Mouse (Mus musculus): Measurements from ENCODE around the gene Pdf.
"Not testable (repeated sequence)": the region's sequence is repeated elsewhere in the genome, so short reads cannot be mapped to it uniquely, and the experiment has no call there.

Pdf gene

DNA sequence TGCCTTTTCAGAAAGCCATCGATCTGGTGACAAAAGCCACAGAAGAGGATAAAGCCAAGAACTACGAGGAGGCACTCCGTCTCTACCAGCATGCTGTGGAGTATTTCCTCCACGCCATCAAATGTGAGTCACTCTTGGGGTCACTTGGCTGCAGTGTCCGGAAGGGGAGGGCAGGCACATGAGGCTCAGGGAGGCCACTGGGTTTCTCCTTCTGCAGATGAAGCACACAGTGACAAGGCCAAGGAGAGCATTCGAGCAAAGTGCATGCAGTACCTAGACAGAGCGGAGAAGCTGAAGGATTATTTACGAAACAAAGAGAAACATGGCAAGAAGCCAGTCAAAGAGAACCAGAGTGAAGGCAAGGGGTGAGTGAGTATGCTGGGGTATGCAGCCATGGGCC lies 11.8 kb downstream of the Pdf start:
- DNase-seq (ENCODE audit: low read depth, low spot score), result no peak

DNA sequence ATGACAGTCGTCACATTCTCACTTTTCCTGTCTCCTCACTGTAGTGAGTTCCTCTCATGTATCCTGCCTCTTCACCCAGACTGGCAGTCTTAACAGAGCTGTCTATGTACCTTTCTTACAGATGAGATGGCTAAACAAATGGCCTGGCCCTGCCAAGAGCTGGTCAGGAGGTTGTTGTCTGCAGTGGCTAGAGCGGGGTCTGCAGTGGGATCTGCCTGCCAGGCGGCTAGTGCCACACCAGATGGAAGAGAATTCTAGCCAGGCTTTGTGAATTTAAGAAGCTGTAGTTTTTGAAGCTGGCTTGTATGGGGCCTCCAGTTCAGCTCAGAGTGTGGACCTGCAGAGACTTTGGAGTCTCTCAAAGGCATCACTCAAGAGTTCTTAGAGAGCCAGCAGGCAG lies 12.8 kb downstream of the Pdf start:
- DNase-seq (ENCODE audit: low read depth, low spot score), result no peak

GRCm38 (mm10) chr8:107033609-107034008 lies 14.8 kb downstream of the Pdf start:
- DNase-seq (ENCODE audit: low read depth, low spot score), result not testable (repeated sequence)

GRCm38 (mm10) chr8:107031577-107032090 lies 16.8 kb downstream of the Pdf start:
- no peak for DNase-seq (ENCODE audit: low read depth, low spot score)

DNA sequence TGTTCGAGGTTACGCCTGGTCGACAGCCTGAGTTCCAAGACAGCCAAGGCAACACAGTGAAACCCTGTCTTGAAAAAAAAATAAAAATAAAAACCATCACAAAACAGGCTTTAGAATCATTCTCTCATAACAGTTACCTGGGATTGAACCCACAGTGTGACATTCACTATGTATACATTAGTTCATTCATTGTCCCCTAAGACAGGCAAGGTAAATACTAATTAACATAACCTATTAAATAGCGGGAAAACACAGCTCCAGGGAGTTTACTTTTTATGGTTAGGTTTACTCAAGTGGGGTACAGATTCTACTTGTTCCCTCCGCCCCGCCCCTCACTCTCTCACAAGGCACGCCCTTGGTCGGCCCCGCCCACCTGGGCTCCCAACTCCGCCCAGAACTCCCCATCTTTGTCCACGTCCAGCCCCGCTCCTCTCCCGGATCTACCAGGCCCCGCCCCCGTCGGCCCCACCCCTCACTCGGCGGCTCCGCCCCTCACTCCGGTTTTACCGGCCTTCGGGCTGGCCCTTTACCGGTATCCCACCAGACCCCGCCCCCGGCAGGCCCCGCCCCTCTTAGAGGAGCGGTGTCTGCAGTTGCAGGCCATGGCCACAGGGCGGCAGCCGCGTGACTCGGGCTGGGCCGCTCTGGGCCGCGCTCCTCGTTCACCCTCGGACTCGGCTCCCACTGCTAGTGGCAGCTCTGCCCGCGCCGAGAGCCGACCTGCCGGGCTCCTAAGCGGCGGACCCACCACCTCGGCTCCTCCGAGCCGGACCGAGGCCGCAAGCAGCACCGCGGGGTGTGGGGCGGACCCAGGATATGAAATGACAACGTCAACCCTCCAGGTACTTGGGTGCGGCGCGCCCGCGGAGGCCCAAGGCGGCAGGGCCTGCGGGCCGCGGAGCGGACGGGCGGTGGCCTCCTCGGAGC lies 17.5 kb downstream of the Pdf start, which contains the start of gene Vps4a:
Gene Vps4a (plus strand): TSS at position 573 of the 927 bp plus-strand sequence.
- DNase-seq (ENCODE audit: low read depth, low spot score), result peak; percentile 72

GRCm38 (mm10) chr8:107030058-107030457 lies 18.4 kb downstream of the Pdf start:
- DNase-seq (ENCODE audit: low read depth, low spot score), result no peak

- DNase-seq (ENCODE audit: low read depth, low spot score), result no peak
Measured at GRCm38 (mm10) chr8:107029310-107029709, 19.1 kb downstream of the Pdf start.

- DNase-seq (ENCODE audit: low read depth, low spot score), result no peak
Measured at GRCm38 (mm10) chr8:107023479-107023878, 24.9 kb downstream of the Pdf start.

- no peak for DNase-seq (ENCODE audit: low read depth, low spot score)
Measured at GRCm38 (mm10) chr8:107014915-107015314, 33.5 kb downstream of the Pdf start.

DNA sequence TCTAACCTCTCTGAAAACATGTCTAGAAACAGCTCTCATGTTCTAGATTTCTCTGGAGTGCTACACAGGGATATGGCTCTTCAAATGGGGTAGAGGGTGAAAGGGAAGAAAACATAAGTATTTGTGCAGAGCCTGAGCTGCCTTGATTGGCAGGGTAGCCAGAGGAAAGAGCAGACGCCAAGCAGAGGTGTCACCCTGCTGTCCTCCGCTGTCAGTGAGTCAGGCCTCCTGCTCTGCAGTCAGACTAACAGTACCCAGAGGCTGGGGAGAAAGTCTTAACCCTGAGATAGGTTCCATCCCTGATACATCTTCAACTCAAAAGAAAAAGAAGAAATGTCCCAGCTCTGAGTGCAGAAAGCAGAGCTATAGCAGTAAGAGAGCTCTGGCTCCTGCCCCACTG lies 35.7 kb downstream of the Pdf start:
- no peak for DNase-seq (ENCODE audit: low read depth, low spot score)

DNA sequence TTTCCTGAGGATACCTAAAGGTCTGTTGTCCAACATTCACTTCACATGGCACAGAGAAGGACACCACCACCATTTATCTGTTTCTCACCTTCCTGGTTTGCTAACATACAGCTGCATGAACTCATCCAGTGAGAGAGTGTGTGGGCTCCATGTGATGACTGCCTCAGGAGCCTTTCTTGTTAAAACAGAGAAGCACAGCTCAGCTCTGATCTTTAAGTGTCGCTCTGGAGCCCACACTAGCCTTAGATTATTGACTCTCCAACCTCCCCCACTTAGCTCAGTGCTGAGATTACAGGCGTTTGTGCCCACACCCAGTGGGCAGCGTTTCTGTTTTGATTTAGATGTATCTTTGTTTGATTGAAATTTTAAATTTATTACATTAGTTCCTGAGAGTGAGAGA lies 40.6 kb downstream of the Pdf start:
- DNase-seq (ENCODE audit: low read depth, low spot score), result no peak

DNA sequence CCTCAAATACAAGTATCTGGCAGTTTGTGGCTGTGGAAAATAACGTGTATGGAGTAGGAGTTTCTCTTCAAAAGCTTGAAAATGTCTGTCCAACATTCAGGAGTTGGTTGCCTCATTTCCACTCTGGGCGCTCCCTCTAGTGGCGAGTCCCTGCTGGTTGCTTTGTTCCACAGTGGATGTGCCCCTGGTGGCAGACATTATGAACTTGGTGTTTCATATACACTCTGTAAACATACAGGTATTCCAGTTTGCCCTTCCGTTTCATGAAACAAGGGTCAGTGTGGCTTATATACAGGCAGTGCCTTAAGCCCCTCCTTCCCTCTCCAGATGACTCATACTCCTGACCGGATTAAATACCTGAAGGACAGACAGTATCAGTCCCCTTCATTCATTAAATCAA lies 45.9 kb downstream of the Pdf start:
- DNase-seq (ENCODE audit: low read depth, low spot score), result peak; percentile 69

DNA sequence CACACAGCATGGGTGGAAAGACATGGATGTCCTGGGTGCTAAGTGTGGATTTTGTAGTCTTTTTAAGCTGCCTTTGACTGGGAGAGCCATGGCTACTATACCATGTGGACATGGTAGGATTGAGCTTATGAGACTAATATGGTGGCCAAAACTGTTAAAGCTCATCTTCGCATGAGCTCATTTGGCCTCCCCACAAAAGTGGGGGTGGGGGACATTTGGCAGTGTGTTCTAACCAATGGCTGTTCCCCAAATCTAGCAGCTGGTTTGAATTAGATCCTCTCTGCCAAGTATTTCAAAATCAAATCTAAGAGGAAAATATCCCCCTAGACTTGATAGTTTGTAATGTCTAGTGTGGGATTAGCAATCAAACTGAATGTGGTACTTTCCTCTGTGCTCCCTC lies 49.3 kb downstream of the Pdf start:
- DNase-seq (ENCODE audit: low read depth, low spot score), result no peak

DNA sequence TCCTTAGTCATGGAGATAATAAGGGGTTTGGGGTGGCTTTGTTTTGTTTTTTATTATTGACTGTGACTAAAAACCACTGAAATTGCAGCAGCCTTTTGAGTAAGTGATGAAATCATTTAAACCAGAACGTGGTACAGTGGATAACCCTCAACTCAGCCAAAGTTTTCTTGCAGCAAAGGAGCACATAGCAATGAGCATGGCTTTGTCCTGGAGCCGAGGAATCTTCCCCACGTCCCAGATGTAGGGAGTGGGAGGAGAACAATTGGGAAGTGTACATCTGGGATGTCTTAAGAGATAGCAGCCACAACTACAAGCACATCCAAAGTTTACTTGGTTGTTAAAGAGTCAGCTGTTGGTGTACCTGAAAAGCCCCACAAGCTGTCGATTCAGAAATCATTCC lies 51.0 kb downstream of the Pdf start:
- DNase-seq (ENCODE audit: low read depth, low spot score), result no peak

DNA sequence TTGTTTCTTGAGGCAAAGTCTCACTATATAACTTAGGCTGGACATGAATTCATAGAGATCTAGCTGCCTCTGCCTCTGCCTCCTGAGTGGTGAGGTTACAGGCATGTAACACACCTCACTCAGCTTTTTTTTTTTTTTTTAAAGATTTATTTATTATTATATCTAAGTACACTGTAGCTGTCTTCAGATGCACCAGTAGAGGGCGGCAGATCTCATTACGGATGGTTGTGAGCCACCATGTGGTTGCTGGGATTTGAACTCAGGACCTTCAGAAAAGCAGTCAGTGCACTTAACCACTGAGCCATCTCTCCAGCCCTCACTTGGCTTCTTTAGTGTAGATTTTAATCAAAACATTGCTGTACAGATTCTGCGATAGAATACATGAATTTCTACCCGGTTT lies 52.1 kb downstream of the Pdf start:
- DNase-seq (ENCODE audit: low read depth, low spot score), result not testable (repeated sequence)
